ENCODE assay signal across 10 mouse cellular contexts in the genomic region with DNA sequence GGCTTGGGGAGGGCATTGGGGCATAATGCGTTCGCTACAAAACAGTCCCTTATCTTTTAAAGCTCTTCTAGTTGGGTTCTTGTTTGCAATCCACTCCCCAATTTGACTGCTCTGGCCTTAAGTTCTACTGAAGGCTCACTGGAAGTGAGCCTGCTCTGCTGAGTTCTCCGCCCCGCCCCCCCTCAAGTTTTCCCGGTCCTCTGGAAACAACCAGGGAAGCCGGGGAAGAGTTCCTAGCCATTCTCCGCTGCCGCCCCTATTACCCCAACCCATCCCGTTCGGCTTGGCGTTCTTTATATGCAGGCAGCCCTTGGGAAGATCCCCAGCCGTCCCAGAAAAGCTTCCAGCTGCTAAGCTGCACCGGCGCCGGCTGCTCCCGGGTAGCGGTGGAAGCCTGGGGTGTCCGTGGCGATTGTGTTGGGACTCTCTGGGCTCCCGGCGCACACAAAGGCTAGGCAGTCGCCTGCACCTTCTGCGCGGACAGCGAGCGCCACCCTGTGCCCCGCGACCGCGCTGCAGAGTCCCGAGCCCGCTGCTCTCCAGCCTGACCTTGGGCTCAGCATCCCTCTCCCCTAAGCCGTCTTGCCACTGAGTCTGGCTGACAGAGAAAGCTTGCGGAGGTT. TPM values are rescaled to one million over a fixed set of nuclear protein-coding genes. Genes with fewer than 3 reads are reported as not detected.
DNase-seq lines count a peak whose midpoint lies in the region; ATAC-seq lines count a peak whose summit lies in the region.
"Had no signal": no experiment of that assay in that cellular context is flagged by ENCODE, and none has a peak within 500 bp of the region (broad histone marks: within the 10 kb centered on the region; RNA-seq: fewer than 3 reads in every experiment).

No protein-coding gene starts in this region.

- H3K9me3 ChIP-seq in intestine, embryonic 16.5 days (ENCODE audit: control insufficient read depth, low read length), result no peaks in the 10 kb centered on the region
- H3K9me3 ChIP-seq in limb, embryonic 13.5 days, result no peaks in the 10 kb centered on the region
- H3K9me3 ChIP-seq in midbrain, embryonic 12.5 days, result no peaks in the 10 kb centered on the region
- H3K9me3 ChIP-seq in stomach, embryonic 15.5 days, result no peaks in the 10 kb centered on the region

- WGBS in intestine, embryonic 16.5 days, result under 1% methylated on average over 34 of the region's 34 CpGs
- under 1% methylated on average over 34 of the region's 34 CpGs for WGBS in limb, embryonic 13.5 days
- under 1% methylated on average over 34 of the region's 34 CpGs for WGBS in midbrain, embryonic 12.5 days
- under 1% methylated on average over 34 of the region's 34 CpGs for WGBS in stomach, embryonic 15.5 days

- H3K4me2 ChIP-seq in intestine, embryonic 16.5 days (ENCODE audit: low read depth, low read length), result peak overlapping the region; percentile 62
- H3K4me2 ChIP-seq in limb, embryonic 13.5 days (replicated peaks), result peak overlapping the region; percentile 66
- H3K4me2 ChIP-seq in midbrain, embryonic 12.5 days (replicated peaks), result peak overlapping the region; percentile 66
- H3K4me2 ChIP-seq in stomach, embryonic 15.5 days, result peak overlapping the region; percentile 77

- peaks cover 35% of the 10 kb centered on the region for H3K27me3 ChIP-seq in intestine, embryonic 16.5 days (replicated peaks; ENCODE audit: control insufficient read depth, insufficient read depth, low read length)
- peaks cover 63% of the 10 kb centered on the region for H3K27me3 ChIP-seq in limb, embryonic 13.5 days
- peaks cover 36% of the 10 kb centered on the region for H3K27me3 ChIP-seq in midbrain, embryonic 12.5 days
- peaks cover 43% of the 10 kb centered on the region for H3K27me3 ChIP-seq in stomach, embryonic 15.5 days (replicated peaks)

- peaks cover 6% of the 10 kb centered on the region; the same call in 1 of the 2 replicates for H3K4me1 ChIP-seq in intestine, embryonic 16.5 days (ENCODE audit: control insufficient read depth, insufficient read depth, low read length)
- peaks cover 7% of the 10 kb centered on the region; the same call in 1 of the 2 replicates for H3K4me1 ChIP-seq in limb, embryonic 13.5 days
- peaks cover 13% of the 10 kb centered on the region for H3K4me1 ChIP-seq in midbrain, embryonic 12.5 days
- peaks cover 8% of the 10 kb centered on the region; the same call in 1 of the 2 replicates for H3K4me1 ChIP-seq in stomach, embryonic 15.5 days

- peak; percentile 90 for DNase-seq in heart, adult 11 months
- DNase-seq in heart, postnatal 25 days (ENCODE audit: low spot score), result no peak
- peak; percentile 25 for DNase-seq in cerebellum, adult 8-10 months
- peak; percentile 87 for DNase-seq in forelimb bud, embryonic 11.5 days (ENCODE audit: low read depth, low spot score)

- H3K27ac ChIP-seq in intestine, embryonic 16.5 days (ENCODE audit: low read length), result no peak overlapping the region
- H3K27ac ChIP-seq in limb, embryonic 13.5 days, result no peak overlapping the region
- peak overlapping the region; percentile 68 for H3K27ac ChIP-seq in midbrain, embryonic 12.5 days (replicated peaks)
- no peak overlapping the region for H3K27ac ChIP-seq in stomach, embryonic 15.5 days
- H3K27ac ChIP-seq: macrophage had no signal

- peak; percentile 97 for ATAC-seq in intestine, embryonic 16.5 days
- peak; percentile 96 for ATAC-seq in limb, embryonic 13.5 days (ENCODE audit: low FRiP score, low read depth)
- peak; percentile 99 for ATAC-seq in midbrain, embryonic 12.5 days (ENCODE audit: low FRiP score, low read depth)
- peak; percentile 89 for ATAC-seq in stomach, embryonic 15.5 days (ENCODE audit: insufficient read depth, low FRiP score, low read depth)

- H3K36me3 ChIP-seq in intestine, embryonic 16.5 days (ENCODE audit: control insufficient read depth, insufficient read depth, low read length), result no peaks in the 10 kb centered on the region
- no peaks in the 10 kb centered on the region for H3K36me3 ChIP-seq in limb, embryonic 13.5 days
- no peaks in the 10 kb centered on the region for H3K36me3 ChIP-seq in midbrain, embryonic 12.5 days
- no peaks in the 10 kb centered on the region for H3K36me3 ChIP-seq in stomach, embryonic 15.5 days
- H3K36me3 ChIP-seq: G1E had no signal

- peak overlapping the region; percentile 46 for H3K4me3 ChIP-seq in intestine, embryonic 16.5 days (ENCODE audit: low read length)
- peak overlapping the region; percentile 47 for H3K4me3 ChIP-seq in limb, embryonic 13.5 days
- peak overlapping the region; percentile 48 for H3K4me3 ChIP-seq in midbrain, embryonic 12.5 days
- peak overlapping the region; percentile 40 for H3K4me3 ChIP-seq in stomach, embryonic 15.5 days (replicated peaks)

- H3K9ac ChIP-seq in intestine, embryonic 16.5 days (ENCODE audit: low read depth, low read length), result peak overlapping the region; percentile 30; the same call in 1 of the 2 replicates
- peak overlapping the region; percentile 59 for H3K9ac ChIP-seq in limb, embryonic 13.5 days
- peak overlapping the region; percentile 58 for H3K9ac ChIP-seq in midbrain, embryonic 12.5 days (replicated peaks)
- H3K9ac ChIP-seq in stomach, embryonic 15.5 days, result no peak overlapping the region

- intact Hi-C loops in heart, postnatal 25 days (cut with DNase I), result loop anchor here (1.0 to 5.0 kb wide), 3 partner anchors 398 to 1033 kb away; no protein-coding TSS in a partner anchor

RNA-seq across cellular contexts. Expression of gene Sp8, which starts 8.8 kb away (rescaled TPM):
- total RNA-seq in heart, postnatal 25 days (2021), result not detected
- polyA plus RNA-seq in intestine, embryonic 16.5 days (2015; fragmentation: Nextera tagmentation; extraction: Ambion mirVana), result not detected in 2 replicates
- 2.2 and 2.9 TPM in 2 replicates for polyA plus RNA-seq in limb, embryonic 13.5 days (2015; fragmentation: Nextera tagmentation; extraction: Ambion mirVana)
- polyA plus RNA-seq in midbrain, embryonic 12.5 days (2016; fragmentation: Nextera tagmentation; extraction: Ambion mirVana), result 6.2 and 8.3 TPM in 2 replicates
- not detected in 2 replicates for polyA plus RNA-seq in stomach, embryonic 15.5 days (2015; fragmentation: Nextera tagmentation; extraction: Ambion mirVana)
- polyA plus RNA-seq: G1E, macrophage had no signal
